Mouse (Mus musculus): ENCODE measurements around the gene Mllt10.
A peak's percentile ranks its signal among the peaks of the same experiment; 100 is the strongest.

The Mllt10 gene

DNA sequence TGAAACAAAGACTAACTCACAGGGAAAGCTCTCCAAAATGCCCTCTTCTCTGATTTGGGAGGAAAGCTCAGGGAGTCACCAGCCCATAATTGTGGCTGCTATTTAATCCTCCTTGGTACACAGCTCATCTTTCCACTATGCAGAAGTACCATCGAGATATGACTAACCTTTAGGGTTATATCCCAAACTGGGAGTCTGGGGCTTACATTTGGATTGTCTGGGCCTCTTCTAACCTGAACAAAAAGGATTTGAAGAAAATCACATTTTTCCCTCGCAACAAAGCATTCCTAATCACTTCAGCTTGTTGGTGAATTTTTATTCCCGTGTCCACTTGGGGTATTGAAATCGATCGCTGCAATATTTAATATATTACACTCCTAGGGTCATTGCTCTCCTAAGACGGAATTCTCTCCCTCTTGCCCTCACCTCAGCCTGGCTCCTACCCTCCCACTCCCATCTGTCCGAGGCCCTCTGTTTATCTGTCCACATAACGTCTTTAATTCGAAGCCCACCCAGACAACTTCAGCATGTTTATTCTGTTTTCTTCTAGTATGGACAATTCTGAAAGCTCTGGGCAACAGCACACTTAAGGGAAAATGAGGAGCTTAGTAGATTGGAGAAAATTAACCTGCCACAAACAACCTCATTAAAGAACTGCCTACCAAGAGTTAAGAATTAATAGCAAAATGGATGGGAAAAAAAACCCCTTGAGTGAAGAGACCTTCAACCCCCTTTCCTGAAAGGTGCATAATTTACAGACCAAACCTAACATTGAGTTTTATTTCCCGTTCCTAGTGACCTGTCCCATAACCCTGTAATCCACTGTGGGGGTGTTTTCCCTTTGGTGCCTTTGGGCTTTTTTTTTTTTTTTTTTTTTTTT is 20.4 kb upstream of the Mllt10 start:
- no peak for DNase-seq (ENCODE audit: low spot score)

GRCm38 (mm10) chr2:18037491-18037890 is 17.5 kb upstream of the Mllt10 start, which contains the start of gene A930004D18Rik:
A930004D18Rik (minus strand) TSS chr2:18037737.
- DNase-seq (ENCODE audit: low spot score) = no peak

- no peak for DNase-seq (ENCODE audit: low spot score)
Observed at GRCm38 (mm10) chr2:18038141-18038752, 16.8 kb upstream of the Mllt10 start.

GRCm38 (mm10) chr2:18038895-18039371 is 16.1 kb upstream of the Mllt10 start:
- no peak for DNase-seq (ENCODE audit: low spot score)

GRCm38 (mm10) chr2:18039566-18040290 is 15.3 kb upstream of the Mllt10 start:
- DNase-seq (ENCODE audit: low spot score) = no peak

GRCm38 (mm10) chr2:18040347-18041160 is 14.5 kb upstream of the Mllt10 start:
- DNase-seq (ENCODE audit: low spot score) = no peak

- no peak for DNase-seq (ENCODE audit: low spot score)
Observed at GRCm38 (mm10) chr2:18041199-18041885, 13.7 kb upstream of the Mllt10 start.

- no peak for DNase-seq (ENCODE audit: low spot score)
Observed at GRCm38 (mm10) chr2:18045143-18045780, 9.8 kb upstream of the Mllt10 start.

- no peak for DNase-seq (ENCODE audit: low spot score)
Observed at GRCm38 (mm10) chr2:18045781-18046181, 9.3 kb upstream of the Mllt10 start.

- no peak for DNase-seq (ENCODE audit: low spot score)
Observed at GRCm38 (mm10) chr2:18046186-18046585, 8.9 kb upstream of the Mllt10 start.

DNA sequence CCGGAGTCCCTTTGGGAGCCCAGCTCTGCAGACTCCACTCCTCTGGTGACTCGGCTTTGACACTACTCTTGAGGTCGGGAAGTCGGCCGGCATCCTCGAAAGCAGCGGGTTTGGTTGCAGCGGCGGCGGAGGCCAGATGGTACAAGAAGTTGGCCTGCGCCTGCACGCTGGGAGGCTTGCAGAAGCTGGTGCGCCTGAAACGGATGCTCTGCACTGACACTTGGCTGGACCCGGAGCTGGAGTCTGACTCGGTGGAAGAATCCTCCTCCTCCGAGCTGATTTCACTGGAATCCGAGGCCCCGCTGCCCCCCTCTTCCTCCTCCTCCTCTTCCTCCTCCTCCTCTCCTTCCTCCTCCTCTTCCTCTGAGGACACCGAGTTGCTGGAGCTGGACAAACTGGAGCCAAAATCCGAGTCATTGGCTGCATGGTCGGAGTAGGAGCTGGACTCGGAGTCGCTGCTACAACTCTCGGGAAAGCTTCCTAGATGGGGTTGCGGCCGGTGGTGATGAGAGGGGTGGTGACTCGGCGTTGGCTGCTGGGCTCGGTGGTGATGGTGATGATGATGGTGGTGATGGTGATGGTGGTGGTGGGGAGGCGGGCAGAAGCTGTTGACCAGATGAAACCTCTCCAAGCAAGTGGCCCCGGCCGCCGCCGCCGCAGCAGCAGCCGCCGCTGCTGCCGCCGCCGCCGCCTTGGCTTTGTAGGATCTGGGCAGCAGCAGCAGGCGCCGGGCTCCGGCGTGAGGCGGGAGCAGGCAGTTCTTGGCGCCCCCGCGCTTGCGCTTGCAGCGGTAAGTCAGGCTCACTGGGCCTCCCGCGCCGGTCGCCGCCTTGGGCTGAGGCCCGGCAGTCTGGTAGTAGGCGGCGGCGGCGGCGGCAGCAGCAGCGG is 8.0 kb upstream of the Mllt10 start:
- peak; percentile 44 for DNase-seq (ENCODE audit: low spot score)

DNA sequence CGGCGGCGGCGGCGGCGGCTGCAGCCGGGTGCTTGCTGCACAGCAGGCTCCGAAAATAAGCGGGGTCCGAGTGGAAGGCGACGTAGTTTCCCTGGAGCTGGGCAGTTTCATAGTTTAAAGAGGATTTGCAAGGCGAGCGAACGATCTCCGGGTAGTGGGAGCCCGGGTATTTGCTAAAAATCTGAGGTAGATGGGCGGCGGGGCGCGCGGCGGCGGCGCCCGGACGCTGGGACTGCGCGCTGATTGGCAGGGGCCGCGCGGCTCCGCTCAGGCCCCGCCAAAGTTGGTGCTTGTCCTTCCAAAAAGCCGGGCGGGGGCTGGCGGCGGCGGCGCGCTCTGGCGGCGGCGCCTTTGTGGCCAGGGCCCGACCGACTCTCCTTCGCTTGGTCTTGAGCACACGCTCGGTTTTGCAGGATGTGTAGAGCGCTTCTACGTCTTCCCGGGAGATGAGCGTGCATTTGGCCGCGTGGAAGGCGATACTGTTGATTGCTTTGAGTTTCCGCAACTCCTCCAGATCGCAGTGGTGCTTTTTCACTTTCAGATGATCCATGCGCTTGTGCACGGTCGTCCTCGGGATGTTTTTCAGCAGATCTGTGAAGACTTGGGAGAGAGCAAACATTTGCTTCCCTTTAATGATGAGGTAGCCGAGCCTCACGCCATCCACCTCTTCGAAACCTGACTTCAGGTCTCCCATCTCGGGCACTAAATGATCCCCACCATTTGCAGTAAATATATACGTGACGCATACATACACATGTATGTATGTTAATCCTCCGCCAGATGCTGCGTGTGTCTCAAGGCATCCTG is 7.2 kb upstream of the Mllt10 start:
- peak; percentile 48 for DNase-seq (ENCODE audit: low spot score)

- DNase-seq (ENCODE audit: low spot score) = no peak
Observed at GRCm38 (mm10) chr2:18048453-18049075, 6.5 kb upstream of the Mllt10 start, which contains the start of gene Skida1. Skida1 (minus strand) TSS chr2:18049051.

DNA sequence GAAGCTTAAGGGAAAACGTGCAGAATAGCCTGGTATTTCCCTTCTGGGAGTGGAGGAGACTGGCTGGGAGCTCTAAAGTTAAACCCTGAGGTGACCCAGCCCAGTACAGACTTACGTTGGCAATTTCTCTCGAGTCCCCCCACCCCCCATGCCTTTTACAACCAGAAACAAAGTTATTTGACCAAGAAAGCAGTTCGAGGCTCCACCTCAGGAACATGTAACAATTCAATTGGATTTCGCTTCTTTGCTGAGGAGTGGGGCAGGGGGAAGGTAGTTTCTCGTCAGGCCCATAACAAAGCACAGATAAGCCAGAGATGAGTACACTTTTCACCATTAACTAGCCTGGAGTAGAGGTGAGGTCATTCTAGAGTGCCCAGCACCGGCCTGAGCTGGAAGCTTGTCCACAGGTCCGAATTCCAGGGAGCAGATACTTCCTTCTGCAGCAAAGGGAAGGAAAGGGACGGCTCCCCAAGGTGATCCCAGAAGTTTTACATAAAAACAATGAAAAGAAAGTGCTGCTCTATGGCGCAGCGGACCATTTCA is 5.7 kb upstream of the Mllt10 start:
- no peak for DNase-seq (ENCODE audit: low spot score)

DNA sequence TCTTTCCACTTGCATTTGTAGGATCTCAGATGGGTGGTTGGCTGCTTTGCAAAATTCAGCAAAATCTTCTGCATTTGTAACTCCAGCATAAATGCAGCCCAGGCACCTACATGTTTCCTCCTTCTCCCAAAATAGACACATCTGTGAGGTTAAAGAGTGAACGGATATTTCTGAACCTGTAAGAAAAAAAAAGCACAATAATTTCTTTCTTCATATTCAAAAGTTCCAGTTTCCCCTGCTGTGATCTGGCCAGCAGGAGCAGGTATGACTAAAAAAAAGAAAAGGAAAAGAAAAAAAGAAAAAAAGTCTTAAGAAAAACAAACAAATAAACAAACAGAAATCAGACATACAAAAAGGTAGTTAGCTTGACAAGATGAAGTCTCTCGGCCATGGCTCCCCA is 5.0 kb upstream of the Mllt10 start:
- no peak for DNase-seq (ENCODE audit: low spot score)

DNA sequence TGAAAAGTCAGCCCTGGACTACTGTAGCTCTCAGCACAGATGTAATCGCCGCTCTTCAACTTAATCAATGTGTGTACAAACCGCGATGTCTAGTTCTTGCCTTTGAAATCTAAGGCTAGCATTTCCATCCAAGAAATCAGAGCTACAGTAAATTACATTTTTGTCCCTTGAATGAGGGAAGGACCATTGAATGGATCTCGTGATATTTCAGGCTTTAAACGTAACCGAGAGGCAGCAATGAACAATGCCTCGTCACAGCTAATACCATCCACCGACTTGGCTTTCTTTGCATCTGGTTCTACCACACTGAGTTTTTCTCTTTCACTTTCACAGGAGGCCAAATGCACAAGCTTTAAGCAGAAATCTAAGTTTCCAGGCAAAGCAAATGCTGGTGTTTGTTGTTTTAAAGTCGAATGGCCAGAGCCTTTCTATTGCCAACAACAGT is 4.5 kb upstream of the Mllt10 start:
- no peak for DNase-seq (ENCODE audit: low spot score)

DNA sequence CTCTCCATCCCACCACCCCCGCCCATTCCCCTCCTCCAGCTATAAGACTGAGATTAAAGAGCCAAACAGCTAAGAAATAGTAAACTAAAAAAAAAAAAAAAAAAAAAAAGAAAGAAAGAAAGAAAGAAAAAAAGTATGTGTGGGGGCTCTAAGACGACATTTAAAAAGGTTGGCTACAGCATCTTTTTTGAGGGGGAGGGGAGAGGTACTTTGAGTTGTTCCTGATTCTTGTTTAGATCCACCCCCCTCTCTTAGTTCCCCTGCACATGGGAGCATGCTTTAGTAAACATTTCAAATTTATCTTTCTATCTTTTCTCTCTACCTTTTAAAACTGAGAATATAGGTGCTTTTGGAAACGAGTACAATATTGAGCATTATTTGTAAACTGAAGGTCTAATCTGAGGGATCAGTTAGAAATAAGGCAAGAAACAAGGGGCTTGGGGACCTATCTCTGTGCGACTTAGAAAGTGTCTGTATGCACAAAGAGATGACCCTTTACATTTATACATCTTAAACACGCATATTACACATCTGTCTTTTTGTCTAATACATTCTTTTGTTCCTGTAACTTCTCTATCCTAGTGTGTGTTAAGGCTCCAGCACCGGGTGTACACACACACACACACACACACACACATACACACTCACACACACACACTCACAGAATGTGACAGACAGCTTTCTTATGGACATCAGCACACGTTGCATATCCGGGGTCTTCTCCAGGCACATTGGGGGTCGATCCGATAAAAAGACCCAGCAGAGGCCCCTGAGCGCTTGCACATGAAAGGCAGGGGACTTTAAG is 3.8 kb upstream of the Mllt10 start:
- DNase-seq (ENCODE audit: low spot score) = no peak
